Mouse (Mus musculus): ENCODE measurements around the gene Tmem33. TPM values are rescaled to one million over a fixed set of nuclear protein-coding genes. Genes with fewer than 3 reads are reported as not detected.

Gene Tmem33
- polyA plus RNA-seq, 1 experiment = 107 TPM

DNA sequence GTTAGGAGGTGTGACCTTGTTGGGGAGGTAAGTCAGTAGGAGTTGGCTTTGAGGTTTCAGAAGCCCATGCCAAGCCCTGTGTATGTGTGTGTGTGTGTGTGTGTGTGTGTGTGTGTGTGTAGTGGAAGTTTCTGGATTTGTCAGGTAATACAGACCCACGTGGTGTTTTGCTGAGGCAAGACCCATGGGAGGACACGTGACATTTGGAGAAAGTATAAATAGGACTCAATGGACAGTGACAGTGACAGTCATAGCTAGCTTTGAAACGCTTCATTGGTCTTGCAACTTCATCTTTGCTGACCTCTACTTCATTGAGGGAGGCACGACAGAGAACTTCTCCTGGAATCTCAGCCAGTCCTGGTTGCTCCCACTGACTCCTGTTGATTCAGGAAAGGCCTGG is 8.1 kb upstream of the Tmem33 start:
- 87% methylated on average over 4 of the region's 4 CpGs for WGBS
- no peak for DNase-seq (ENCODE audit: low read depth, low spot score)

DNA sequence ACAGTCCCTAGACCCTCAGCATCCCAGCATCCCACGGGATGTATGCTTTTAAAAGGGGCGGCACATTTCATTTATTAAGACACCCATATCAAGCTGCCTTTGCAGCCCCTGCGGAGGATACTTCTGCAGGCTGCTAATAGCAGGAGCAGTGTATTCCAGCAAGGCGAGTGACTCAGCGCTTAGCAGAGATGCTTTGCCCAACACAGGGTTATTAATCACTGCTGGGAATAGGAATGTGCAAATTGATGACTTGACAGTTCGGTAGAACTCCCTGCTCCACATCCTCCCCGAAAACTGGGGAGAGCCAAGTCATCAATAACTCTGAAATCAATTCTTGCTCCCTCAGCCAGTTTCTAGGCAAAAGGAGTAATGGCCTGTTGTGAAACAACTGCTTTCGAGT is 4.7 kb upstream of the Tmem33 start:
- 81% methylated on average over 8 of the region's 8 CpGs for WGBS
- DNase-seq (ENCODE audit: low read depth, low spot score) = no peak

GRCm38 (mm10) chr5:67258473-67258872 is 1.9 kb upstream of the Tmem33 start:
- no peak for DNase-seq (ENCODE audit: low read depth, low spot score)
- WGBS = 74% methylated on average over 9 of the region's 9 CpGs

- under 1% methylated on average over 9 of the region's 9 CpGs for WGBS
- DNase-seq (ENCODE audit: low read depth, low spot score) = no peak
These were observed 220 bp upstream of the Tmem33 start for GRCm38 (mm10) chr5:67260159-67260530.

DNA sequence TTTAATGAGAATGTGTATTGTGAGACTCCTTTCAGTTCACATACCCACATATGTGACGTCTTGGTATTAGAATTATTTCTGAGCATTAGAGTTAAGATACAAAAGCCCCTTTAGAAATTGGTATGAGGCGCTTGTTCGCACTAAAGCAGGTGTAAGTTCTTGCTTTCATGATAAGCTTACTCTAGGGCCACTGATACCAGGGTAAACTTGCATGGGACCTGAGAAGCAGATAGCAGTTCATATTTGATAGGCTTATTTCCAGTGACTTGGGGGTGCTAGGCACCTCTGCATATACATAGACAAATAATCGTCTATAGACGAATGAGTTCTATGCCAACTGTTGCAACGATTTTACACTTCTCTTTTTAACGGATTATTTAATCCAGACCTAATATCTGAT is 2.6 kb downstream of the Tmem33 start:
- no peak for DNase-seq (ENCODE audit: low read depth, low spot score)
- 90% methylated on average over 7 of the region's 7 CpGs for WGBS

GRCm38 (mm10) chr5:67266106-67266505 is 5.7 kb downstream of the Tmem33 start:
- DNase-seq (ENCODE audit: low read depth, low spot score) = no peak
- WGBS = 87% methylated on average over 1 of the region's 1 CpGs

DNA sequence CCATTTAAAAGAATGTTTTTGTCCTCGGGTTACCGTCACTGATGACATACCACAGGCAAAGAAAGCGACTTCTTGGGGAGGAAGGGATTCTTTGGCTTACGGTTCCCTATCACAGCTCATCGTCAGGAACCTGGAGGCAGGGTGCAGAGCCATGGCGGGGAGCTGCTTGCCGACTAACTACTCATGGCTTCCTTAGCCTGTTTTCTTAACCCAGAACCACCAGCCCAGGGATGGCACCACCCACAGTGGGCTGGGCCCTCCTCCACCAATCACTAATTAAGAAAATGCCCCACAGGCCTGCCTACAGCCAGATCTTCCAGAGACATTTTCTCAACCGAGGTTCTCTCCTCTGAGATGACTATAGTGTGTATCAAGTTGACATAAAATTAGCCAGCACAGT is 8.9 kb downstream of the Tmem33 start:
- DNase-seq (ENCODE audit: low read depth, low spot score) = no peak
- 93% methylated on average over 8 of the region's 8 CpGs for WGBS

GRCm38 (mm10) chr5:67279407-67279806 is 19.0 kb downstream of the Tmem33 start:
- no peak for DNase-seq (ENCODE audit: low read depth, low spot score)

GRCm38 (mm10) chr5:67279840-67280239 is 19.5 kb downstream of the Tmem33 start:
- WGBS = 95% methylated on average over 4 of the region's 4 CpGs
- no peak for DNase-seq (ENCODE audit: low read depth, low spot score)

More at GRCm38 (mm10) chr5:67279407-67279806, 19.0 kb downstream of the Tmem33 start:
- 93% methylated on average over 9 of the region's 9 CpGs for WGBS

- 96% methylated on average over 4 of the region's 4 CpGs for WGBS
- DNase-seq (ENCODE audit: low read depth, low spot score) = no peak
These were observed 20.0 kb downstream of the Tmem33 start for GRCm38 (mm10) chr5:67280400-67280799.

- 41% methylated on average over 3 of the region's 3 CpGs for WGBS
- DNase-seq (ENCODE audit: low read depth, low spot score) = no peak
These were observed 34.7 kb downstream of the Tmem33 start for GRCm38 (mm10) chr5:67295029-67295428.

DNA sequence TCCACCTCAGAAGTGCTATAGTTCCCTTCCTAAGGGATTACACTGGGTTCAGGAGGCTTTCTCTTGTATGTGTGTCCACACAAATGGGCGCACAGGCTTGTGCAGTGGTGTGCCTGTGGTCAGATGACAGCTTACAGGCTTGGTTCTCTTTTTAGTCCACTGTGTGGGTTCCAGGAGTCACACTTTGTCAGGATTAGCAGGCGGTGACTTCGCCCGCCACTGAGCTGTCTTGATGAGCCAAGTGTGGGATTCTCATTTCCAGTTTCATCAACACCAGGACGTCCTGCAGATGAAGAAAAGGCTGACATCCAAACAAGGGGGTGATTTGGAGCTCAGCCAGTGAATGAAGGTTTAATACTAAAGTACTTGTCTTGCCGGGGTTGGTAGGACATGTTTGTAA is 35.3 kb downstream of the Tmem33 start:
- WGBS = 78% methylated on average over 6 of the region's 6 CpGs

GRCm38 (mm10) chr5:67296171-67296570 is 35.8 kb downstream of the Tmem33 start:
- WGBS = 94% methylated on average over 1 of the region's 1 CpGs
- DNase-seq (ENCODE audit: low read depth, low spot score) = no peak

More for the DNA sequence above, 35.3 kb downstream of the Tmem33 start:
- no peak for DNase-seq (ENCODE audit: low read depth, low spot score)

DNA sequence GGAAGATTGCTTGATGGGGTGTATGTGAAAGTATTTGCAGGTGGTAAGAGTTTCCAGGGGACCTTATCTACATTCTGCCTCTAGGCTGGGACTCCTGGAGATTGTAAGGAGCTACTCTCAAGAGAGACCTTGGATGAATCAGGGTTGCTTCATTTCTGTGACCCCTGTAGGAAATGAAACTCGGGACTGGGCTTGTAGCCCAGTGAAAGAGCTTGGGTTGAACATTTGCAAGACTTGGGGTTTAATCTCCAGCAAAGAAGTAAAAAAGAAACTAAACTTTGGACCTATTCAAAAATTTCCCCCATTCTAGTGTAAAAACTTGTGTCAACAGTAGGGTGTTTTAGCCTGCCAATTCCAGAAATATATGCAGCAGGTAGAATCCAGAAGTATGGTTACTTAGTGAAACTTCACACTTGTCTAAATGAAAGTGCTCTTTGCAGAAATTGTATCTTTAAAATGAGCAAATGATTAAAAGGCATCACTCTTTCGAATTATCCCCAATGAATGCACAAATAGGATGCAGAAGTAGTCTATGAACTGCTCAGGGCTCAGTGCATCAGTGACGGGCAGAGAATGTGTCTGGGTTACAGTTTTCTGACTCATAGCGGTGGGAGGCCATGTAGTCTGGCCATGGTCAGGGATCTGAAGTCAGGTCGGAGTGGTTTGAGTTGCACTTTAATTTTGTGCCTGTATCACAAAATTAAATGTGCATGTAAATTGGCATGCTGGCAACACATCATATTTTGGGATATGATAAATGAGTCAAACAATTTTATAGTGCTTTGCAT is 36.9 kb downstream of the Tmem33 start:
- no peak for DNase-seq (ENCODE audit: low read depth, low spot score)
- WGBS = 77% methylated on average over 5 of the region's 5 CpGs

DNA sequence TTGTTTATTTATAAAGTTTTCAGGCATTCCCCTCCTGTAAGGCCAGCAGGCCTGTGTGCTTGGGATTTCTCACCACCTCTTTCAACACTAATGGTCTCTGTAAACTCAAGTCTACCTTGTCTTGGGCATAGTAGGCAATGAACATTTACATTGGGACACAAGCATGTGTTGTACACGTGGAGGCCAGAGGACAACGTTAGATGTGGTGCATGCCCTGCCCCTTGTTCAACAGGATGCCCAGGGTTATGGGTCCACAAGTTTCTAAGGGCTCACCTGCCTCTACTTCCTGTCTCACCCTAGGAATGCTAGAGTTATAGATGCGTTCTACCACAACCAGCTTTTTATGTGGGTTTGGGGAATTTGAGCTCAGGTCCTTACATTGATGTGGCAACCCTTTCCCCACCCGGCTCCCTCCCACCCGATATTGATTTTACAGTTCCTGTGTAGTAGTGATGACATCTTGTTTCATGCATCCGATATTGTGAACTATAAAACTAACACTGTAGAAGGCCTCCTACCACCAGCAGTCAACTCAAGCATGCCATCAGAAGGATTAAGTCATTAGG is 39.6 kb downstream of the Tmem33 start:
- 83% methylated on average over 6 of the region's 6 CpGs for WGBS
- DNase-seq (ENCODE audit: low read depth, low spot score) = no peak

DNA sequence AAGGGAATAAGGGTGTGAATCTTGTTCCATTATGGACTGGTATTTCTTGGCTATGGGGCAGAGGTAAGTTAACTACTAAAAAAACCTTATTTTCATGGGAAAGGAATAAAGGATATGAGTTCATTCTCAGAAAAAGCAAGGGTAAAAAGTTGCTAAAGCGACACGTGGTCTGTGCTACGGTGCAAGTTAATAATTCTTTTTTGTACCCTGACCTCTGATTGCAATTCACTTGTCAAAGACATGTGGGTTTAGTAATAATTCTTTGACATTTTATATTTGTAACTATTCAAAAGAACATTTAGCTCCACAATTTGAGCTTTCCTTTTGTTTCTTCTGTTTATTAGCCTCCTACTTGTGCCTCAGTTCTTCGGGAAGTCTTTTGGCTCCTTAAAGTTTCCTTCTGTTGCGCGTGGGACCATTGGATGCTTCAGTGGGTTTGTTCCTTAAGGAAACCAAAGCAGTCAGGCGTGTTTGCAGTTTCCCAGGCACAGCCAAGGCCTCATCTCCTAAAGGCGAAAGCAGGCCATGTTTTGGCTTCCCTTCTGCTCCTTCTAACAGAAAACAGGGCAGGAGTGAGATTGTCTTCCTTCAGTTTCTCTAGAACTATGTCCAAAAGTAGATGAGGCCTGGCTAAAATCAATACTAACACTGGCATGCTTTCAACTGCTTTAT is 40.7 kb downstream of the Tmem33 start:
- WGBS = 91% methylated on average over 8 of the region's 8 CpGs

GRCm38 (mm10) chr5:67301722-67302331 is 41.5 kb downstream of the Tmem33 start:
- DNase-seq (ENCODE audit: low read depth, low spot score) = no peak
- WGBS = 87% methylated on average over 5 of the region's 8 CpGs

More for the DNA sequence above, 40.7 kb downstream of the Tmem33 start:
- no peak for DNase-seq (ENCODE audit: low read depth, low spot score)

- WGBS = 73% methylated on average over 1 of the region's 1 CpGs
- DNase-seq (ENCODE audit: low read depth, low spot score) = no peak
These were observed 43.5 kb downstream of the Tmem33 start for GRCm38 (mm10) chr5:67303816-67304215.

- under 1% methylated on average over 83 of the region's 83 CpGs for WGBS
- DNase-seq (ENCODE audit: low read depth, low spot score) = peak; percentile 28
These were observed 46.5 kb downstream of the Tmem33 start, which contains the start of gene Slc30a9 for GRCm38 (mm10) chr5:67306698-67307521. Gene Slc30a9, plus strand, starts transcription at chr5:67306955.
